Mouse (Mus musculus): ENCODE measurements around the gene Ptprn2.

Gene Ptprn2

DNA sequence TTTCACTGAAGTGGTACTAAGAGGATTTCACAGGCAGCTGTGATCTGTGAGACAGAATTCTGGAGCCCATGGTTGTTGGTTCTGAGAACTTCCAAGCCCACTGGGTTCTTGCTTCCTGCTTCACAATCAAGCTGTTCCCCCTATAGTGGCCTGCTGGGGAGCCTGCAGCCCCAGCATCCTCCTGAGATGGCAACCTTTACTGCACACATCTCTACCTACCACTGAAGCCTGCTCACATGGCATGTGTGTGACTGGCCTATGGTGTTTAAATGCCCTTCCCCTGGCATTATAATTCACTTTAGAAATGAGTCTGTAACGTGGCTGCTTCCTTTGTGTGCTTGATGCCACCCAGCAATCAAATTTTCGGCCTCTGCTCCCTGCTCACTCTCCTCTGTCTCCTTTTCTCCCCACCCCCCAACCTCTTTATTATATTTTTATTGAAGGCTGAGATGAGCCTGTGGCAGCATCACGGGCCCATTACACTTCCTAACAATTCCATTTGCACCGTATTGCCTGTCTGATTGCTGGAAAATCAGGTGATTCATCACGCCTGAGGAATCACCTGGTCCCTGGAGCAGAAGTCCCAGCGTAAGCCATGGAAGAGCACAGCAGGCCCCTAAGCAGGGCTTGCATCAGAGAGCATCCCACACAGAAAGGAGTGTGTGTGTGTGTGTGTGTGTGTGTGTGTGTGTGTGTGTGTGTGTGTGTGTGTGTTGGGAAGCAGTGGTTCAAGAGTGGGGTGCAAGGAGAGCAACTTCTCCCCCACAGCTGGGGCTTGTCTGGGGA, 402.2 kb downstream of the Ptprn2 start:
- DNase-seq (ENCODE audit: low read depth, low spot score), result no peak

- DNase-seq (ENCODE audit: low read depth, low spot score), result no peak
Measured at GRCm38 (mm10) chr12:116888856-116889255, 403.3 kb downstream of the Ptprn2 start.

- no peak for DNase-seq (ENCODE audit: low read depth, low spot score)
Measured at GRCm38 (mm10) chr12:116892584-116892983, 407.1 kb downstream of the Ptprn2 start.

DNA sequence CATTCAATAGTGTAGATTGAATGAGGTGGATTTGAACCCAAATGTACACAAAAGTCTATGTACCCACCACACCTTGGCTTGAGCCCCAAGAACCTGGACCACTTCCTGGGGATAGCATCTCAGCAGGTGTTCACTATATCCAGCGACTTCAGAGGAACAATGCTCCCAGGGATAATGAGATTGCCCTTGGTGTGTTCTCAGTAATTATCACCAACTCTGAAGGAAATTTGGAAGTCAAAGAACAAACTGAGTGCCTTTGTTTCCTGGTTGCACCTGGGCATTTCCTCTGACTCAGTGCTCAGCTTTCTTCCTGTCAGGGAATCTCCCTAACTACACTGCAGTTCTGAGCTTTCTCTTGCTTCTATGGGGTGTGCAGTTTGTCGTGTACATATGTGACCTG, 411.1 kb downstream of the Ptprn2 start:
- DNase-seq (ENCODE audit: low read depth, low spot score), result no peak

DNA sequence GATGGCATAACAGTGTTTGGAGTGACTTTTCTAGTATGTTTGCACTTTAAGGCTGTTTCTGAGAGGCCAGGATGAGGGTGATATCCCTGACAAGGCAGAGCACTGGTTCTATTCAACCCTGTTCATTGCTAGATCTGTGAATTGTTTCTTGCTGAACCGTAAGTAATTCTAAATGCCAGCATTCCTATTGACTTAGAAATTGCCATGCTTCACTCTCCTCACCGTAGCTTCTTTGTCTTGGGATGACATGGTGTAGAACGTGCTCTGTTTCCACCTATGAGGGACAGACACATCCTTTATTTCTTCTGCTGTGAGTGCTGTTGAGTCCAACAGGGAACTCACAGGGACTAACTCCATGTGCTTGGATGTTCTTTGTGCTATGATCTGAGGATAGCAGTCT, 416.3 kb downstream of the Ptprn2 start:
- no peak for DNase-seq (ENCODE audit: low read depth, low spot score)

- DNase-seq (ENCODE audit: low read depth, low spot score), result no peak
Measured at GRCm38 (mm10) chr12:116907424-116907823, 421.9 kb downstream of the Ptprn2 start.

DNA sequence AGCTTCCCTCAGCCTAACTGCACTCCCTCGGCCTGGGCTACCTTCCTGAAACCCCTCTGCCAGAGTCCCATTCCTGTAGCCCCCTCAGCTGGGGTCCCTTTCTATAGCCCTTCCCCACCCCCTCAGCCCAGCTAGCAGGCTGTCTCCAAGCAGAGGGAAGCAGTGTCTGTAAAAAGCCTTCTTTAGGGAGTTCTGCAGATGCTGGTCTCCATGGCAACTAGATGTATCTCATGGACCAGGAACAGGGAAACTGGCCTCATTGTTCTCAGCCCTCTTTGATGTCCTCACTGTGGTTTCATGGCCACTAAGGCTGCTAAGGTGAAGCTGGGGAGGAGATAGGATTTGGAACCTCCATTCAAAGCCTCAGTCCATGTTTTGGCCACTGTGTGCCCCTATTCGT, 423.1 kb downstream of the Ptprn2 start:
- no peak for DNase-seq (ENCODE audit: low read depth, low spot score)

GRCm38 (mm10) chr12:116916776-116917175, 431.3 kb downstream of the Ptprn2 start:
- no peak for DNase-seq (ENCODE audit: low read depth, low spot score)

DNA sequence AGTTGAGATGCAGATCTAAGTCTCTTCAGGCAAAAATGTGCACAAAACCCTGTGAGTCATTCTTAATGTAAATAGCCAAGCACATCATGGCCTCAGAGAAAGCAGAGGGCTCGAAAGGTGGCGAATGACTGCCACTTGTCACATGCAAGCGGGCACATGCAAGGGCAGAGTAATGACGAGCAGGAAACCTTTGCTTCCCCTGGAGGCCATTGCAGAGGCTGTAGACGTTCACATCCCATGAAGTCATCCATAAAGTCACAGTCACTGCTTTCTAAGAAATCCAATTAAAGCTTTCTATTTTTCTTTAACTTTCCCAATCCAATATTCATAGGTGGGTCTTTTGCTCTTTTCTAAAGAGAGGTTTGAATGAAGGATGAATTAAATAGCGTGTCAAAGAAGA, 433.7 kb downstream of the Ptprn2 start:
- no peak for DNase-seq (ENCODE audit: low read depth, low spot score)

DNA sequence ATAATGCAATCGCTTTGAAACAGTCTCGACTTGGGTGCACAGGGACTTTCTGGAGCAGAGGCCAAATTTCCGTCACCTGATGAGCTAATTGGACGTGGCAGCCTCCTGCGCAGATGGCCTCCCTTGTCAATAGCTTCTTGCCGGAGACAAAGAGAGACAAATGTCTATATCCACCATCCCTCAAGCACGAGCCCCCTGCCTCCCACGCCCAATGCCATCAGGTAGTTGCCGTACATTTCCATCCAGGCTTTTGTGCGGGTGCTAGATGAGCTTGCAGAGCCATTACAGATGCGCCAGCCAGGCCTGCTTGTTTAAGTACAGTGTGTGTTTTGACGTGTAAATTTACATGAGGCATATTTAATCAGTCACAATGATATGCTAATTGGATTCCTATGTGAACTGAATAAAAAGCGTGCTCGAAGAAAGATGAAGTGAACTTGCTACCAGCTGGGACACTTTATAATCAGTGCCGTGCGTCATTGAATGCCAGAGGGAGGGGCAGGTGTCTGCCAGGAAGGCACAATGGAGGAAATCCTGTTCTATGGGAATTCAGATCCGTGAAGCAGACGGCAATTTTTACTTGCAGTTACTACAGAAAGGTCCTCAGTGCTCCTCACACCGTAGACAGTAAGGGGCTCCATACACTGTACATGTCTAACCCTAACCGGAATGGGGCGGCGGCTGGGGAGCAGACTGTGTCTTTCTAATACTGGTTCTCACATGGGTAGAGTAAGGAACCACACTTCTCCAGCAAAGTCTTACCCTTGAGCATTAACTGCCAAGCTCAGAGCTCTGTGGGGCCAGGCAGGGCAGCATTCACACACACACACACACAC, 434.4 kb downstream of the Ptprn2 start:
- no peak for DNase-seq (ENCODE audit: low read depth, low spot score)

DNA sequence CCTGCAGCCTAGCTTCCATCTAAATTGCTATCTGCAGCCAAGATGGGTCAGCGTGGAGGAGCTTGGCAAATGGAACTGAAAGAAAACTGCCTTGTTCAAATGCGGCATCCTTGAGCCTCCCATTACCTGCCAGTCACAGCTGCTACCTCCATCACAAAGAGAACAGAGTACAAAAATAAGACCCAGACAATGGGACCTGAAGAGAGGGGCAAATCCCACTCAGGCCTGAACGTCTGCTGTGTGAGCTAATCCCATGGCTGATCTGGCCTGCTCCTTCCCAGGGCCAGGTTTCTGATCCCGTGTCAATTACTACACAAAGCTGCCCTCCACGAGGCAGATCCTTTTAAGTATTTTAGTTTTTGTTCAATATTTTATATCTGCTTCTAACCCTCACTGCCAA, 441.6 kb downstream of the Ptprn2 start:
- DNase-seq (ENCODE audit: low read depth, low spot score), result no peak

- DNase-seq (ENCODE audit: low read depth, low spot score), result no peak
Measured at GRCm38 (mm10) chr12:116927516-116927915, 442.0 kb downstream of the Ptprn2 start.

DNA sequence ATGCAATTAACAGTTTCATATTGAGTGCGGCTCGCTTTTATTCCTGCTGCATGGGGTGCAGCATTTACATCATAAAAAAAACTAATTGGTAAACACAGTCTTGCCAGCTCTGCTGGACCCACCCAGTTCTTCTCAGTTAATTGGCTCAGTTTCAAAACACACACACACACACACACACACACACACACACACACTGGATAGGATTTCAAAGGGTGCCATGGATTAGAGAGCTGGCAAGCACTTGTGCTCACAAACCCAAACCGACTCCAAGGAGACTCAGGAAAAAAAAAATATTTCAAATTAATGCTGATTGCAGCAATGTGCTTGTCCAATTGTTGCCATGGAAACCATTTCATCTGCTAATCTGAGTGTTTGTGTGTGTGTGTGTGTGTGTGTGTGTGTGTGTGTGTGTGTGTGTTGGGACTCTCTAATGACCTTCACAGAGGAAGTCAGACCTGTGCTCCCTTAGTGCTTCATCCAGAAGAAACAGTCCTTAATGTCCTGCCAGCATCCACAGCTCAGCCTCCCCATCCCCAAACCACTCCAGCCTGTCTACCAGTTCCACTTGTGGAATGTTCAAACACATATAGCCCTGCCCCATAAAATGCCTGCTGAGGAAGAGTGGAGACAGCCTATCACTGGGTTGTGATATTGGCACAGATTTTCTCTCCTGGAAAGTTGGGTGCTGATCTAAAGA, 452.8 kb downstream of the Ptprn2 start:
- DNase-seq (ENCODE audit: low read depth, low spot score), result no peak

DNA sequence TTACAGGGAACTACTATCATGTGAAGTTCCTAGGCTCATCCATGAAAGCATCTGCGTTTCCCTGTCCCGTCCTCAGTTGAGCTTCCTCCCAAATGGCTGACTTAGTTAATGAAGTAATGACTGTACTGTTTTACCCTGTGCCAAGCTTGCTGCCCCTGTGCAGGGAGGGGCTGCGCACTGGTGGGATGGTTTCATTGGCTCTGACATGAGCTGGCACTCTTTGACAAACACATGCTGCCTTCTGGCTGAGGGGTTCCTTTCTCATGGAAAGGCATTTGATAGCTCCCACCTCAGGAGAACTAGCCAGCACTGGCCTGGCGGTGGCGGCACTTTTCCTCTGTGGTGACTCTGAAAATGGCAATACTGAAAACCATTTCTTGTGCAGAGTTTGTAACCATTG, 458.4 kb downstream of the Ptprn2 start:
- no peak for DNase-seq (ENCODE audit: low read depth, low spot score)

GRCm38 (mm10) chr12:116948151-116948928, 462.8 kb downstream of the Ptprn2 start:
- no peak for DNase-seq (ENCODE audit: low read depth, low spot score)

DNA sequence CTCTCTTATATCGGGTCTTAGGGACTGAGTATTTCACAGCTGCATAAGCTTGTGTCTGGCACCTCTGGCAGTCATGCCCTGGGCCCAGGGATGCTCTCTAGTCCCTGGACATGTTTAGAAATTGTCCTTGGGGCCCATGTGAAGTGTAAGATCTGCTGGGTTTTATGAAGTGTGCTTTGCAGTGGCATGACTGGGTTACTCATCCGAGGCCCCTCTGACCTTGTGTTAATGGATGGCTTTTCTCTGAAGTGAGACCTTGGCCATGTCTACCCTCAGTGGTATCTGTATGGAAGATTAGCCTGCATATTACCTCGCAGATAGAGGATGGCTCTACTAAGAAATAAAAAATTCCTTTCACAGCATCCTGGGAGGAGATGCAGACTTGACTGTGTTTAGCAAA, 464.2 kb downstream of the Ptprn2 start:
- no peak for DNase-seq (ENCODE audit: low read depth, low spot score)

GRCm38 (mm10) chr12:116952452-116953205, 467.1 kb downstream of the Ptprn2 start:
- DNase-seq (ENCODE audit: low read depth, low spot score), result no peak

GRCm38 (mm10) chr12:116959164-116959563, 473.6 kb downstream of the Ptprn2 start:
- no peak for DNase-seq (ENCODE audit: low read depth, low spot score)

GRCm38 (mm10) chr12:116963906-116964305, 478.4 kb downstream of the Ptprn2 start:
- no peak for DNase-seq (ENCODE audit: low read depth, low spot score)

DNA sequence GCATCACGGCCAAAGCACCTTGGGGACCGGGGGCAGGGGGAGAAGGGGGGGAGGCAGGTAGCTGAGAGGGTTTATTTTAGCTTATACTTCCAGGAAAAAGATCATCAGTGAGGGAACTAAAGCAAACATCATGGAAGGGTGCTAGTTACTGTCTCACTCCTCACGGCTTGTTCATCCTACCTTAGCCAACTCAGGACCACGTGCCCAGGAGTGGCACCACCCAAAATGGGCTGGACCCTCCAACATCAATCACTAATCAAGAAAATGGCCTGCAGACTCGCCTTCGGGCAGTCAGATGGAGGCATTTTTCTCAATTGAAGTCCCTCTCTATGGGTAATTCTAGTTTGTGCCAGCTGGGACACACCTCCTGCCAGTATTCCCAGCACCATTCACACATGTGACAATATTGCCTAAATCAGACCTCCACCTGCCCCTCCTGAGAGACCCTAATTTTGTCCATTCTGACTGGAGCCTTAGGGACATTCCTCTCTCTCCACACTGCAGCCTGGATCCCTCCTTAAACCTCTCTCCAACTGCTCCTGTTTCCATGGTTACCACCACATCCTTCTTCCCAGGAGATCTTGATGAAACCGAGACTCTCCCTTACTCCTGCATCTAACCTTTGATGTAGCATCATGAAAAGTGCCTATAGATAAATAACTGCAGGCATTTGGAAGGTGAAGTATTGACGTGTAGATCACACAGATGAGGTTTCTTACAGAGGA, 482.9 kb downstream of the Ptprn2 start:
- no peak for DNase-seq (ENCODE audit: low read depth, low spot score)
